ENCODE assay signal across 8 mouse cellular contexts in genomic region chr11:83298225-83299195, GRCm38 (mm10). TPM values are rescaled to one million over a fixed set of nuclear protein-coding genes. Genes with fewer than 3 reads are reported as not detected.
DNase-seq lines count a peak whose midpoint lies in the region; ATAC-seq lines count a peak whose summit lies in the region.

Gene Ap2b1 (plus strand): TSS chr11:83299024.

- peak within 1 kb of the TSS; percentile 72 for H3K4me3 ChIP-seq in hindbrain, embryonic 13.5 days

- peak; percentile 92 for ATAC-seq in hindbrain, embryonic 13.5 days (ENCODE audit: low FRiP score)

- peak within 1 kb of the TSS; percentile 83 for H3K4me2 ChIP-seq in hindbrain, embryonic 13.5 days

- no peaks in the 10 kb centered on the region for H3K27me3 ChIP-seq in hindbrain, embryonic 13.5 days

- peak within 1 kb of the TSS; percentile 92 for H3K27ac ChIP-seq in hindbrain, embryonic 13.5 days

- H3K36me3 ChIP-seq in hindbrain, embryonic 13.5 days: peaks cover 18% of the 10 kb centered on the region

- WGBS in hindbrain, embryonic 13.5 days: 2% methylated on average over 56 of the region's 56 CpGs

- H3K9ac ChIP-seq in hindbrain, embryonic 13.5 days: peak within 1 kb of the TSS; percentile 88

- H3K4me1 ChIP-seq in hindbrain, embryonic 13.5 days (replicated peaks): peaks cover 40% of the 10 kb centered on the region

- DNase-seq in NIH3T3 (ENCODE audit: low read depth): peak; percentile 94
- DNase-seq in cerebellum, postnatal 10 days: peak; percentile 94 to 95
- peak; percentile 90 to 91 for DNase-seq in frontal cortex, postnatal 14 days (ENCODE audit: low spot score in 2 of 2)
- DNase-seq in layer of hippocampus, postnatal 25 days (ENCODE audit: extremely low spot score in 1 of 2, low spot score in 1 of 2): peak; percentile 79 to 87
- peak; percentile 97 for DNase-seq in lung, postnatal 25 days (ENCODE audit: low spot score)
- peak; percentile 96 for DNase-seq in retina, embryonic 14.5 days (ENCODE audit: low spot score)
- DNase-seq in thymus, postnatal 4 days: peak; percentile 91

- no peaks in the 10 kb centered on the region for H3K9me3 ChIP-seq in hindbrain, embryonic 13.5 days

RNA-seq across cellular contexts. Expression of gene Ap2b1, which starts in this region (rescaled TPM):
- polyA plus RNA-seq in hindbrain, embryonic 13.5 days (2015; fragmentation: Nextera tagmentation; extraction: Ambion mirVana): 111 and 114 TPM in 2 replicates
- total RNA-seq in layer of hippocampus, postnatal 25 days (2021): 100 to 1,000 TPM; 370 TPM

Comparison
In these comparisons a context has a peak if more than half of its experiments do, and no peak if none do; other contexts are left out.
1. Peak in every context shown above with its lines: DNase-seq, ATAC-seq, H3K4me3 ChIP-seq and H3K27ac ChIP-seq.